Mouse (Mus musculus) NIH3T3 (cell line): ENCODE measurements at regions not wholly inside any gene's neighbourhood (a gene's known extent, or its start where the extent isn't known, plus 50 kb on each side); places are given as distances from the start of the nearest gene placed in this dataset.
"Not testable (repeated sequence)": the region's sequence is repeated elsewhere in the genome, so short reads cannot be mapped to it uniquely, and the experiment has no call there.

Experiments used
- DNase-seq: peaks from one replicate; pipeline ENCODE4 v3.0.0-alpha.2; 2012; ENCODE audit warnings: low read depth

DNA sequence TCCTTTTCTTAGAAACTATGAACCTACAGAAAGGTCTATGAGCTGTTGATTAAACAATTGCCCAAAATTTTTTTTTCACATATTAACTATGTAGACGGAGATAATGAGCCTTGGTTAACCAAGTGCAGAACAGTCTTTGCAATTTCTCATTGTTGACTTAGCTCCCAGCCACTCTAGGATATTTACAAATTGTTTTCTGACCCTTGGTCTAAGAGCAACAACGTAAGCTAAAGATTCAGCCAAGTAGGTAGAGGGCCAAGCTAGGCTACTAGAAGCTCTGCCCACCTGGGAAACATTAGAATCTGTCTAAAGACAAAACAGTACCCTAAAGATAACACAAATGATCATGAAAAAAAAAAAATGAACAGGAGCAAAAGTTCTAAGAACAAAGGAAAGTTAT, 67.5 kb upstream of the Map9 start:
- no peak for DNase-seq

DNA sequence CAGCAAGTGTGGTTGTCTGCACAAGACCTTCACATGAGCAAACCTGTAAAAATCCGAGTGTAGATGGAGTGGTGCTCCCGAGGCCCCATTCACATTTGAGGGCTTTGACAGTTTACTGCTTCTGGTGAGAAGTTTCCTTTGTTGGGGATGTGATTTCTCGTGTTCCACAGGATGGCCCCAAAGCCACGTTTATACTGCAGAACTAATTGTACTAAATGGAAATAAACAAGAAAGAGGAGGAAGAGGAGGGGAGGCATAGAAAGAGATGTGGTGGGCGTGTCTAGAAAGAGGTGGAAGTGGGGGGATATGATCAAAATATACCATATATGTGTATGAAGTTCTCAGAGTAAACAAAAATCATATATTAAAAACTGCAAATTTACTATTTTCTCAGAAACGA, 68.8 kb upstream of the Map9 start:
- DNase-seq, result no peak

DNA sequence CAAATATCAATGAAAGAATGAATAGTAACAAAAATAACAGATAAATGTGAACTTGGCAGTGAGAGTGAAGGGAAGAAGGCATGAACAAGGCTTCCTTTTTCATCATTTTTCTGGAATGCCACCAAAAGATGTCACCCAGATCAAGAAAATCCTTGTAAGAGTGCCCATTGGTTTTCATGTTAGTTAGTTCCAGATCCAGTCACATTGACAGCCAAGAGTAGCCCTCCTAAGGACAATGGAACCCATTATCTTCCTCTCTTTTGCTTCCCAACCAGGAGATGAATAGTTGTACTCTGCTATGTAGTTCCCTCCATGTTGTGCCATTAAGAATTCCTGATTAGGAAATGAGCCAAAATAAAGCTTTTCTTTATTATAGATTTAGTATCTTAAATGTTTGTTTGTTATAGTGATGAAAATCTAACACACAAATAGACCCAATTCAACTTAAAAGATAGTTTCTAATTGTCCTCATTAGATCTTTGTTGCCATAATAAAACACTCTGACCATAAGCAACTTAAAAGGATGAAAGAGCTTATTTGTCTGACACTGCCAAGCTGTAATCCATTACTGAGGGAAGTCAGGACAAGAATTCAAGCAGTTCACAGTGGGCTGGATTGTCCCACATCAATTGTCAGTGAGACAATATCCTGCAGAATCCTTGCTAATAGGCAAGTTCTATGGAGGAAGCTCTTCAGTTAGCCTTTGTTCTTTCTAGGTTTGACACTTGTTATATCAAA, 80.7 kb upstream of the Map9 start:
- DNase-seq, result no peak

DNA sequence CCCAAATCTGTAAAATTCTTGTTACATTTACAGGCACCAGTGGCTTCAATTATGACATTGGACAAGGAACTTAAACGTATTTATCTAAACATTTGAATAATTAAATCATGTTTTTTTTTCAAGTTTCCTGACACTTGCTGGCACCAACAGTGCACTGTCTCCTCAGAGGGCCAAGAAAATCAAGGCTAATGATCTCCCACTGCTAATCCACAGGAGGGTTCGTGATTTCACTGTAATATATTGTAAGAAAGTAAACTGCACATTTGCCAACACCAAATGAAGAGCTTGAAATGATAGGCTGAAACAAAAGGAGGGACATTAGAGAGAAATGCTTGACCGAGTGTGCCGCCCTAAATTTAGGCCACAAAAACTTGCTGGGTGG, 82.0 kb upstream of the Map9 start:
- no peak for DNase-seq

DNA sequence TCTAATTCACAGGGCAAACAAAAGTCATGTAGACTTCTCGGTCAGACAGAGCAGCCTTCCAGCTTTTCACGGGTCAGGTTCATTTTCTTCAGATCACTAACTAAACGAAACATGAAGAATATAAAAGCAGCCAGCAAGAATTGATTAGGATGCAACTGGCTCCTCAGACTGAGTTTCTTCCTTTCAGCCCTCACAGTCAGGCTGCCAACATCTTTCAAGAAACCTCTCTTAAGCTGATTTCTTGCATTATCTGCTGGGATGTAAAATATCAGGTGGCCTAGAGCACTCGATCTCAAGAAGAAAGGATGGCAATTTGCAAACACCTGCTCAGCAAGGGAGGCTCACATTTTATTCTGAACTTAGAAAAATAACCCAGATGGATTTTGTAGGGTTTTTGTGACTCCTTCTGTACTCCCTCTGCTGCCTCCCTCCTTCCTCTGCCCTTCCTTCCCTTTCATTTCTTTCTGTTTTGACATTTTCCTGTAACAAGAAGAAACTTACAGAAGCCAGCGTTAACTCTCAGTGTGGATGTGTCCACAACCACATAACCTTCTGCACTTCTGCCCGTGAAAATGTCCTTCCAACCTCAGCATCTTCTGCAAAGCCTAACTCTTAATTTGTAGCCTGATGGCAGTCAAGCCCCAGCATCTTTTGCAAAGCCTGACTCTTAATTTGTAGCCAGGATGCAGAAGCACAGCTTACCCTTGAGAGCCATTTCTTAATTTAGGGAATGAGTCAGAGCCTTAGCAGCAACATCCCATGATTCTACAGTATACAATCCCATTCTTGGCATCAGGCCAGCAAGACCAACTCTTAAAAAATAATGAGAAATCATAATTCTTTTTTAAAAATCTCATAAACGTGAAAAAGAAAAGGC, 82.7 kb upstream of the Map9 start:
- DNase-seq, result peak; percentile 87

DNA sequence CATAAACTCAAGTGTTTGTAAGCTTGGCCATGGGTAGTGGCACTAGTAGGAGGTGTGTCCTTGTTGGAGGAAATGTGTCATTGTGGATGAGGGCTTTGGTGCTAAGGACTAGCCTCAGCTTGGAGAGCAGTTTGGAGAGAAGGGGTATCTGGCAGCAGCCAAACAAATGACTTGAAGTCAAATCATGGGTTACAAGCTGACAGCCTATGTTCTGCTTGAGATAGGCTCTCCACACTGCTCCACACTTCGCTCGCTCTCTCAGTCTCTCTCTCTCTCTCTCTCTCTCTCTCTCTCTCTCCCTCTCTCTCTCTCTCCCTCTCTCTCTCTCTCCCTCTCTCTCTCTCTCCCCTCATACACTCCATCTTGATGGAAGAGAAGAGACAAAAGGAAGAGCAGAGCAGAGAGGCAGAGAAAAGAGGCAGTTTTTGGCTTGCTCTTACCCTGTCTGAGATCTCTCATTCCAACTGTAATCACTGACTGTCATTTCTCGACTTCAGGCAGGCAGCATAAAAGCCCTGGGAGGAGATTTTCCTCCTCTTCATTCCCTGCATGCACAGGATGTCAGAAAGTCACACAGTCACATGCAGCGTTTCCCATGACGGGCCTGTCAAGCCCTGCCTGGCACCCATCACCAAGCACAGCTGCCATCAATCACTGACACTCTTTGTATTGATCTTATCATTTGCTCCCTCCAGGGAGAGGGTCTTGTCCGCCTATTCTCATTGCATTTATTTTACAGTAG, 83.5 kb upstream of the Map9 start:
- DNase-seq, result peak; percentile 4

DNA sequence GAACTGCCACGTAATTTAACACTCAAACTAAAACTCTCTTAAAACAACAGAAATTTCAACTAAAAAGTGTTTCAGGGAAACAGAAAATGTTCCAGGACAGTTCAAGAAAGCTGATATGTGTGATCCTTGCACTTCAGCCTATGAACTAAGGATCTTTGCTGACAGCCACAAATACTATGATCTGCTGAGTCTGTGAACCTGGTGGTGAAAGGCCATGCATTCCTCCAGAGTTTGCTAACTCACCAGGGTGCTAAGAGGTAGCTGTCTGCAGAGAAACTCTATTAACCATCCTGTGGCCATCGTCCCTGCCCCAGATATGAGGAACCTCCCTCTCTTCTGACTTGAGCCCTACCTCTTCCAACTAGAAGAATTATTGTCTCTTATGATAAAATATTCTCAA, 84.3 kb upstream of the Map9 start:
- not testable (repeated sequence) for DNase-seq

DNA sequence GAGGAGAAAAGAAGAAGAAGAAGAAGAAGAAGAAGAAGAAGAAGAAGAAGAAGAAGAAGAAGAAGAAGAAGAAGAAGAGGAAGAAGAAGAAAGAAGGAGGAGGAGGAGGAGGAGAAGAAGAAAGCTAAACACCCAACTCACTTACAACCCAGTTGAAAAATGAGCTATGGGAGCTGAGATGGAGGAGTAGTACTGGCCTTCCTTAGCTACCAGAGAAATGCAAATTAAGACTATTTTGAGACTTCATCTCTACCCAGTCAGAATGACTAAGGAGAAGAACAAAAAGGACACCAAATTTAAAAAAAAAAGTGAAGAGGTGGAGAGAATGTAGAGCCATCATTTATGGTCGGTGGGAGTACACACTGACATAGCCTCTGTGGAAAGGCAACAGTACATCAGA, 85.9 kb upstream of the Map9 start:
- no peak for DNase-seq

DNA sequence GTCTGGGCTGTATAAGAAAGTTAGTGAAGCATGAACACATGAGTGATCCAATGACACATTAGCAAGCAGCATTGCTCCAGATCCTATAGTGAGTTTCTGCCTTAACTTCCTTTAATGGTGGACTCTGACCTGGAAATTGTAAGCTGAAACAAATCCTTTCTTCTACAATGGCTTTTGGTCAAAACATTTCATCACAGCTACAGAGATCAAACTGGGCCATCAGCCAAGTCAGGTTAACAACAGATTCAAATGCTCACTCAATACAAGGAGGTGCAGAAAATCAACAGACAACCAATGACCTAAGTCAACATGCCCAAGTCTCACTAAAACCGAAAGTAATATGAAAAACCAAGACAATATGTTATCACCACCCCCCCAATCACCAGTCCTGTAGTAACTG, 91.9 kb upstream of the Map9 start:
- no peak for DNase-seq

DNA sequence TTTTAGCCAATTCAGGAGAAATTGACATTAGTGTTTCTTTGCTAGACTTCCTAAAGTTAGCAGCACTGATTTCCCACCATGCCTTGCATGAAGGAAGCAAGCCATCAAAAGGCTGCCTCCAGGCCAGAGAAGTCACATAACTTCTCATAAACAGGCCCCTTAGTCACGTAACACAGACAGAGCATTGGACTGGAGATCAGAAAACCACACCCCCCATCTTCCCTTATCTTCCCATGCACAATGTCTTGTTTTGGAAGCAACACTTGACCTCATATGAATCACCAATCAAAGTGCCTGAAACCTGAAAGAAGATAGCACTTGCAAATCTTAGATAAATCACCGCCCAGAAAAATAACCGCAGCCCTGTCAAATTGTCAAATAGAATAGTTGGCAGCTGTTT, 95.9 kb upstream of the Map9 start:
- no peak for DNase-seq

DNA sequence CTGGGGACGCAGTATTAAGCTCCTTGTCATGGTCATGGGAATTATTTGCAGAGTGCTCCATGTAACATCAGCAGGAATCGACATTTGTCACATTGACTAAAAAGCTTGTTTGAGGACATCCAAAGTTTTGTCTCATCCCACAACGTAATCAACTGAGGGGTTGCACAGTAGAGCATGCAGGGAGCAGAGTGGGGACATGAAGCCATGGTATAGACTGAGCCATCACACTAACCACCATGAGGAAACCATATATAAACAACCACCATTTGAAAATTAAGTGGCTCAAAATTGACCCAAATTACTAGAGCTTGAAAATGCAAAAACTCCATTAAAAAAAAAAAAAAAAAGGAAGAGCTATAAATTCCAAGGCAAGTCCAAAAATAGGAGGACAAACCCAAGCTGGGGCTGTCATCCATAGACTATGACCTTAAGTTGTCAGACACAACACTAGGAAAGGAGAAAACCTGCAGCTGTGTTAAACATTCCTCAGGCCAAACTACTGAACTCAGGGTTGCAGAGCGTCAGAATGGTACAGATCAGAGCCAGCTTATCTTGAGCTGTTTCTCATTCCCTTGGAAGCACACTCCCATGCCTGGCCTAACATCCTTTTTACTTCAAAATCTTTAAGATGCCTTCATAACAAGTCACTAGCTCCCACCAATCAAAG, 97.7 kb upstream of the Map9 start:
- no peak for DNase-seq

DNA sequence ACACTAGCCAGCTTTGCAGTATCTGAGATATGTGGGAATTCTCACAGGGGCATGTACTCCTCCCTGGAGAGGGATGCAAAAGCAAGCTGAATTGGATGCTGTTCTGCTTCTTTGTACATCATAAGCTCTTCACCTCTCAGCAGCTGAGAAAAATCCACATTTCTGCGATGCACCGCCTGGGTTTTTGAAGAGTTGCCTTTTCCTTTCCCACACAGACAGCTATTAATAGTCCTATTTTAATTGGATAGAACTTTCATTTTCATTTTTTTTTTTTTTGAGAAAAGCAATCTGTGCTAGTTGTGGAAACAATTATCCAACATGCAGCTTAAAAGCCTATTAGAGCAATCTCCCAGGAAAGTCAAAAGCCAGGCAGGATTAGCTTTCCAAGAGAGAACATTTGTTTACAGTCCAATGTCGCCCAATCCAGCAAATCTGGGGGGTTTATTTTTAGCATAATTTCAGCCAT, 105.2 kb upstream of the Gucy1a1 start:
- no peak for DNase-seq

DNA sequence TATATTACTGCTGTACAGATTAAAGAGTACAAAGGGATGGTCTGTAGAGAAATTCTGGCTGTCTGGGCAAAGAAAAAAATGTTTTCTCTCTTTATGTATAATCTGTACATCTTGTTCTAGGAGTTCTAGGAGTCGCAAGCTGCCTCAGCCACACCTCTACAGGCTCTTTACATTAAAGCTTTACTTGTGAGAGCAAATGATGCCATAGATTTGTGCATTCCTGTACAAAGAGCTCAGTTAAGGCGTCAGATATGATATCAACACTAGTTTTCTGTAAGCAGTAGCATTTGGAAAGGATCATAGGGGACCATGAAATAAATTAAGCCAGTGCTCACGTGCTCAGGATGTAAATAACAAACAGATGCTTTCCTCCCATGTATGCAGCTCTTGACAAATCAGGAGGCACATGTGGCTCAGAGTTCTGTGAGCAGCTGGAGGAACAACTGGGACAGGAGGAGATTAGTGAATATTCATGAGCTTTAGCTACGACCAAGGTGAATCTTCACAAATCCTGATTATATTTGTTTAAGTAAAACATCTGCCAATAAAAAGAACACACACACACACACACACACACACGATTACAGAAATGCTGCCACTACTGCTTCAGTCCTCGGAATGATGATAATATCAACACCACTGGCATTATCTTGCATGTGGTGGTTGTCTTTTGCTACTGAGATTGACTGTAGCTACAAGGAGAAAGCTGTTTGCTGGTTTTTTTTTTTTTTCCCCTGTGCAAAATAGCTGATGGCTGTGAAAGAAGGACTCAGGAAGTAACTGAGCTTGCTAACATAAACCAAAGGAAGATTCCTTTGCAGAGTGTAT, 104.6 kb upstream of the Gucy1a1 start:
- no peak for DNase-seq

DNA sequence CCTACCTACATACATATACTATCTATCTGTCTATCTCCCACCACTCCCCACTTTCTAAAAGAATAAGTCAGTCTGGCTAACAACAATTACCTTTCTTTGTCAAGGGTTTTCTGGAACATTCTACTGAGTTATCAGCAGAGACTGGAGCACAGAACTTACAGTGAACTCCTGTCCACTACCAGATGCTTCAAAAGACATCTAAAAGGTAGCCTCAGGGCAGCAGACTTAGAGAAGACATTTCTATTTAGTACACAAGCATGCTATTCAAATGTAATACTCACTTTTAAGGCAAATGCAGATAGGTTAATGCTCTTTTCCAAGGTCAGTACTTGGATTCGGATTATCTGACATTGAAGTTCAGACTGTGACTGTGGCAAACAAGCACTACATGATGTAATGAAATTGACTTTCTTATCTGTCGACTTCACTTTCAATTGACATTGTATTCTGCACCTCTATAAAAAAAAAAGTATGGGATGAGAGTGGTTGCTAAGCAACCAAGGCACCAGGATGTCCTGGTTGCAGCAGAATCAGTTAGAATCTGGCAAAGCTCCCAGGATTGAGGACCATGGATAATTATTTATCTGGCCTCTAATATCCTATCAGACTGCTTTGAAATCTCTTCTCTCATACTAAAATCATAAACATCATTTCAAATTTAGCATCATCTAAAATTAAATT, 90.9 kb upstream of the Gucy1a1 start:
- no peak for DNase-seq

DNA sequence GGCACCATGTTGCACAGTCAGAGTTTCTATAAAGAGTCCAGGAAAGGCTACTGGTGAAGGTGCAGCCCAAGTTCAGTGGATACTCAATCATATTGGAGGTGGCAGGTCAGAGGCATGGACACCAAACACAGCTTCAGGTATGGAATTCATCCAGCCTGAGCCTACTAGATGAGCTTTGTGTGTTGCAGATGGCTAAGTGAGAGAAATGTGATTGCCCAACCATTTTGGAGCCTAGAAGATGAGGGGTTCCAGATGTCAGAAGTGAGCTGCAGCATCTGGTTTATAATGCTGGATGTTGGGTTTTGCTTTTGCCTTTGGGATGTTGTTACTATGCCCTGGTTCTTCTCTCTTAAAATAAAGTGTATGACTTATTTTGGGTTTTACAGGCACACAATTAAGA, 88.7 kb upstream of the Gucy1a1 start:
- DNase-seq, result no peak

DNA sequence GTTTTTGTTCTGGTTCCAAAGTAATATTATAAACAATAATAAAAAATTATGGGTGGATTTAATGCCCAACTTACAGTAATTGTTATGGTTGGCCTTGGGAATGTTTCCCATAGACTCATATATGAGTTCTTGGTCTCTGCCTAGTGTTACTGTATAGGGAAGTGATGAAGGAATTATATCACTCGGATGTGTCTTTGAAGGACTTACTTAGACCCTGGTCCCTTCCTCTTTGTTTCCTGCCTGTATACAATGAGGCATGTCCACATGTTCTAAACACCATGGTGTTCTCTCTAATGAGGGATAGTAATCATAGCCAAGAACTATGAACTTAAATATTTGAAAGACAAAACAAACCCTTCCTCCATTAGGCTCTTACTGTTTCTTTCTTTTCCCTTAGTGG, 77.8 kb upstream of the Gucy1a1 start:
- no peak for DNase-seq

DNA sequence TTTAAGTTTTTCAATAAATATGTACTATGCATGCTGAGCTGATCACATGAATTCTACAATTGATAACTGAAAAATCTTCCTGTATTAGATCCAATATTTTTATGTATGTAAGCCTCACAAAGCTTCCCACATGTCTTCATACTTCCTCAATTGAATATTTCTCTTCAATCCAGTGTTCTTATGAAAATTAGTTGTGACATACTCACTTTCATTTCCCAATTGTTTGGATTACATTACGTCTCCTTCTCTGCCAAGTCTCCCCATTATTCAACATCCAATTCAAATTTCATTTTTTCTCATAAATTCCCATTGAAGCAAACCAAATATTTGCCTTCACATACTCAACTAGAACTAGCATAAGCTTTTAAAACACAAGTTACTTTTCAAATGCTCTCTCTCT, 76.3 kb upstream of the Gucy1a1 start:
- no peak for DNase-seq

DNA sequence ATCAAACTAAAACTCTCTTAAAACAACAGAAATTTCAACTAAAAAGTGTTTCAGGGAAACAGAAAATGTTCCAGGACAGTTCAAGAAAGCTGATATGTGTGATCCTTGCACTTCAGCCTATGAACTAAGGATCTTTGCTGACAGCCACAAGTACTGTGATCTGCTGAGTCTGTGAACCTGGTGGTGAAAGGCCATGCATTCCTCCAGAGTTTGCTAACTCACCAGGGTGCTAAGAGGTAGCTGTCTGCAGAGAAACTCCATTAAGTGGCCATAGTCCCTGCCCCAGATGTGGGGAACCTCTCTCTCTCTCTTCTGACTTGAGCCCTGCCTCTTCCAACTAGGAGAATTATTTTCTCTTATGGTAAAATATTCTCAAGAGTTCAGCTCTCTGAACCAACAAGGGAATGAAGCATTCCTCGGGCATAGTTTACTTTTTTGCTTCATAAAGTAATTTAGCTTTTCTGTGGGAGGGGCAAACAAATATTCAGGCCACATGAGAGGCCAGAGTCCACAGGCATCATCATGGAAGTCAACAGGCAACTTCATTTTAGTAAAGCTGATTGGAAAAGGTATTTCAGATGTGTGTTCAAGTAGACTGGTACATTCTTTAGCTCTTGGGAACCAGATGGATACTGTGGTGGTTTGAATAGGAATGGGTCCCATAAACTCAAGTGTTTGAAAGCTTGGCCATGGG, 73.8 kb upstream of the Gucy1a1 start:
- not testable (repeated sequence) for DNase-seq

DNA sequence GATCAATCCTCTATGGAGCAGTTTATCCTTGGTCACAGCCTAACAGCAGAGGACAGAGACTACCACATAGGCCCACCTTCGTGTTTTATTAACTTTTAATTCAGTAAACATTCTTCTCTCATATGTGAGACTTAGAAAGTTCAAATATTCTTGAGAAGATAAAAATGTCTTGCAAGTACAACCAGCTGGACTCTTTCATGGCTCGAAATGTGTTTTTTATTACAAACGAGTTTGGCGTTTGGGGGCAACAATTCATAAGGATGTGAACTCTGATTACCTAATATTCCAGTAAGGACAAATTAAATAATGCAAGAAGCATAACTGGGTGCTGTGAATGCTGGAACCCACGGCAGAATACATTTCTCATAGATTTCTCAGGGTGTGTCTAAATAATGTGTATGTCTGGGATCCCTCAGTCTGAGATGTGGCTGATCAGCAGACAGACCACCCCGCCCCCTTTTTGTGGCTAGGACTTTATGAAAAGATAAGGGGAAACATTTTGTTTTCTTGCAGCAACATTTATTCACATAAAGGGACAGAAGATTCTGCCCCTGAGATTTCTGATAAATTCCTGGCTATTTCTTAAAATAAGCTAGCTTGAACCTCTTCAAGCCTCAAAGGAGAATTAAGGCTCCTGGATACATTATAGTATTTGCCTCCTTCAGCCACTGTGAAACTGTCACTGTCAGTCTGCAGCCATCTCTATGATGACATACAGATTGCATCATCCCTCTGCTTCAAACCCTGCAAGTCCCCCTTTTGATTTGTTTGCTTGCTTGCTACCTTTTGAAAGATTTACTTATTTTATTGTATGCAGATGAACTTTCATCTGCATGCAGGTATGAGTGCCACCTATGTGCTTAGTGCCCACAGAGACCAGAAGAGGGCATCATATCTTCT, 69.2 kb upstream of the Gucy1a1 start:
- DNase-seq, result no peak
